Mouse (Mus musculus): Measurements from ENCODE around the gene Rbm17.
"Not testable (repeated sequence)": the region's sequence is repeated elsewhere in the genome, so short reads cannot be mapped to it uniquely, and the experiment has no call there.

DNA sequence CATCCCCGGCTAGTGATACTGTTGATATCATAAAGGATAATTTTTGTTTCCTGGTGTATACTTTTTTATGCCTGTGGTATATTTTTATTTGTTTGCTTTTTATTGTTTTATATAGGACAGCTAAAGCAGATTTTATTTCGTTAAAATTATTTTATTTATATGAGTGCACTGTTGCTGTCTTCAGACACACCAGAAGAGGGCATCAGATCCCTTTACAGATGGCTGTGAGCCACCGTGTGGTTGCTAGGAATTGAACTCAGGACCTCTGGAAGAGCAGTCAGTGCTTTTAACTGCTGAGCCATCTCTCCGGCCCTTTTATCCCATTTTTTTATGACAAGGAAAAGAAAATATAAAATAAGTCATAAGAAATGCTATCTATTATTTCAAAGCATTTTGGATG is 2.8 kb upstream of the Rbm17 start:
- TF ChIP-seq CTCF (conservative IDR thresholded peaks at IDR 0.05 in 1 of 2, IDR thresholded peaks at IDR 0.05 in 1 of 2; ENCODE audit: low read depth in 2 of 2, low read length in 2 of 2): peak in 1 of 2 experiments; percentile 61; a peak in 2 of 4 replicates
- not testable (repeated sequence) for TF ChIP-seq MYC (IDR thresholded peaks at IDR 0.05; ENCODE audit: low read depth, low read length); SIN3A (IDR thresholded peaks at IDR 0.05; ENCODE audit: low read length); ZNF384 (IDR thresholded peaks at IDR 0.05; ENCODE audit: low read depth, low read length); ELF1 (IDR thresholded peaks at IDR 0.05; ENCODE audit: low read depth, low read length); POLR2AphosphoS2 (IDR thresholded peaks at IDR 0.05; ENCODE audit: low read depth, low read length)

All from CH12.LX (cell line).